ENCODE assay signal across 8 mouse cellular contexts in the genomic region with DNA sequence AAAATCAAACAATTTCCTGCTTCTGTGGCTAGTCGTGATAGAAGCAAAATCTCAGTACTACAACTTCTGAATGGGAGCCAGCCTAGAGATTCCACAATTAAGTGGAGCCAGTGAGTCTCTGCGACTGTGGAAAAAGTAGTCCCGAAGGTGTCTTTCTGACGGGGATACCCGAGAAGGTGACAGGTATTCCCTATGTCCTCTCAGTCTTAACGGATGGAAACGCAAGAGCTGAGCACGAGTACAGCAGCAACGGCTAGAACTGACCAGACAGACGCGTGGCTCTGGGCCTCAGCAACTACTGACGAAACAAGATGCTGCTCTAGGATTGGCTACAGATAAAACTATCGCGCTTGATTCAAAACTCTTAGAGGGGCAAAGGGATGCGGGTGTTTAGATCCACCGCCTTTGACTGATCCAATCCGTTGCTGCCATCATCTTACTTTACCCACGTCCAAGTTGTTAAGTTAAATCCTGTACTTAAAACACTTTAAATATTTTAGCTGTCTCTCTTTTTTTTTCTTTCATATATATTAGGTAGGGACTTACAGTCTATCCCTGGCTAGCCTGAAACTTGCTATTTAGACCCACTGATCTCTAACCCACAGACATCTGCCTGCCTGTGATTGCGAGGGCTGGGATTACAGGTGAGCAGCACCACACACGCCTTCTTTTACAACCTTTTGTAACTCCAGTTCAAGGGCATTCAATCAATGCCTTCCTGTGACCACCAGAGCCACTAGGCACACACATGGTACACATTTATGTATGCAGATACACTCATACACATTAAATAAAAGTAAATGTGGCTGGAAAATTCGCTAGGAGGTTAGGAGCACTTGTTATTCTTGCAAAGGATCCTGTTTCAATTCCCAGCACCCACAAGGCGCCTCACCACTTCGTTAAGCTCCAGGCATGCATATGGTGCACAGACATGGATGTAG. TPM values are rescaled to one million over a fixed set of nuclear protein-coding genes. Genes with fewer than 3 reads are reported as not detected.
A peak's percentile ranks its signal among the peaks of the same experiment; 100 is the strongest.
DNase-seq lines count a peak whose midpoint lies in the region; ATAC-seq lines count a peak whose summit lies in the region.

A gene (minus strand): TSS at position 220 of the 941 bp plus-strand sequence.

- peak; percentile 80 for DNase-seq in fibroblast of lung, adult 2 months (ENCODE audit: low read depth)
- DNase-seq in kidney, postnatal 14 days, result peak; percentile 90
- peak; percentile 71 for DNase-seq in liver, embryonic 13.5 days
- peak; percentile 81 for DNase-seq in neural tube, embryonic 10.5 days (ENCODE audit: extremely low spot score, low spot score)

- peak; percentile 82 for ATAC-seq in CD4-positive, CD25-positive, alpha-beta regulatory T cell, adult 4 months
- ATAC-seq in heart, embryonic 14.5 days (ENCODE audit: insufficient number of reproducible peaks, insufficient read depth, low FRiP score, low read depth), result peak; percentile 81
- peak; percentile 78 for ATAC-seq in liver, embryonic 13.5 days (ENCODE audit: low read depth)
- ATAC-seq in stomach, embryonic 16.5 days (ENCODE audit: insufficient read depth, low FRiP score), result peak; percentile 90

- peak within 1 kb of the TSS; percentile 63; the same call in 1 of the 2 replicates for H3K27ac ChIP-seq in brown adipose tissue, adult 24 weeks (replicated peaks; ENCODE audit: low read depth, low read length)
- peak within 1 kb of the TSS; percentile 89 to 97 for H3K27ac ChIP-seq in heart, embryonic 14.5 days (replicated peaks in 1 of 2; ENCODE audit: control insufficient read depth in 1 of 2, insufficient read depth in 1 of 2, low read depth in 2 of 2, low read length in 2 of 2)
- peak within 1 kb of the TSS; percentile 94 for H3K27ac ChIP-seq in liver, embryonic 13.5 days
- peak within 1 kb of the TSS; percentile 95 for H3K27ac ChIP-seq in stomach, embryonic 16.5 days (ENCODE audit: low read length)

- WGBS in heart, embryonic 14.5 days, result 10% methylated on average over 23 of the region's 23 CpGs
- 7% methylated on average over 23 of the region's 23 CpGs for WGBS in liver, embryonic 13.5 days (ENCODE audit: insufficient replicate concordance)
- WGBS in stomach, embryonic 16.5 days, result 7% methylated on average over 23 of the region's 23 CpGs

- peak within 1 kb of the TSS; percentile 67 for H3K4me2 ChIP-seq in heart, embryonic 14.5 days (ENCODE audit: low read length)
- H3K4me2 ChIP-seq in liver, embryonic 13.5 days, result peak within 1 kb of the TSS; percentile 88
- H3K4me2 ChIP-seq in stomach, embryonic 16.5 days (ENCODE audit: low read depth, low read length), result peak within 1 kb of the TSS; percentile 67

- H3K9me3 ChIP-seq in heart, embryonic 14.5 days (ENCODE audit: control insufficient read depth, low read length), result no peaks in the 10 kb centered on the region
- no peaks in the 10 kb centered on the region for H3K9me3 ChIP-seq in liver, embryonic 13.5 days (replicated peaks)
- H3K9me3 ChIP-seq in stomach, embryonic 16.5 days (replicated peaks; ENCODE audit: control insufficient read depth, low read length), result no peaks in the 10 kb centered on the region

- H3K9ac ChIP-seq in heart, embryonic 14.5 days (ENCODE audit: low read length), result peak within 1 kb of the TSS; percentile 95
- H3K9ac ChIP-seq in liver, embryonic 13.5 days, result peak within 1 kb of the TSS; percentile 90
- peak within 1 kb of the TSS; percentile 88 for H3K9ac ChIP-seq in stomach, embryonic 16.5 days (ENCODE audit: low read length)

- H3K4me3 ChIP-seq in brown adipose tissue, adult 24 weeks (ENCODE audit: insufficient read depth, low read depth, low read length), result peak within 1 kb of the TSS; percentile 95
- H3K4me3 ChIP-seq in heart, embryonic 14.5 days (ENCODE audit: control insufficient read depth in 1 of 2, insufficient read depth in 1 of 2, low read depth in 1 of 2, low read length in 2 of 2), result peak within 1 kb of the TSS; percentile 85 to 99
- peak within 1 kb of the TSS; percentile 96 for H3K4me3 ChIP-seq in liver, embryonic 13.5 days (replicated peaks)
- H3K4me3 ChIP-seq in stomach, embryonic 16.5 days (replicated peaks; ENCODE audit: low read length), result peak within 1 kb of the TSS; percentile 98

- no peaks in the 10 kb centered on the region for H3K4me1 ChIP-seq in brown adipose tissue, adult 24 weeks (ENCODE audit: control insufficient read depth, insufficient read depth, insufficient read length, low read length)
- H3K4me1 ChIP-seq in heart, embryonic 14.5 days (ENCODE audit: control insufficient read depth in 2 of 2, insufficient read depth in 2 of 2, low read length in 2 of 2), result peaks cover 2 to 17% of the 10 kb centered on the region in 2 experiments; a peak in 3 of 4 replicates
- H3K4me1 ChIP-seq in liver, embryonic 13.5 days (replicated peaks), result peaks cover 25% of the 10 kb centered on the region
- H3K4me1 ChIP-seq in stomach, embryonic 16.5 days (ENCODE audit: control insufficient read depth, insufficient read depth, low read length), result peaks cover 14% of the 10 kb centered on the region; the same call in 1 of the 2 replicates

- no peaks in the 10 kb centered on the region for H3K27me3 ChIP-seq in heart, embryonic 14.5 days (ENCODE audit: control insufficient read depth, insufficient read depth, low read length)
- H3K27me3 ChIP-seq in liver, embryonic 13.5 days, result no peaks in the 10 kb centered on the region
- no peaks in the 10 kb centered on the region for H3K27me3 ChIP-seq in stomach, embryonic 16.5 days (ENCODE audit: control insufficient read depth, insufficient read depth, low read length)

- peaks cover 10% of the 10 kb centered on the region; the same call in 1 of the 2 replicates for H3K36me3 ChIP-seq in heart, embryonic 14.5 days (ENCODE audit: control insufficient read depth, insufficient read depth, low read length)
- peaks cover 13% of the 10 kb centered on the region for H3K36me3 ChIP-seq in liver, embryonic 13.5 days
- no peaks in the 10 kb centered on the region for H3K36me3 ChIP-seq in stomach, embryonic 16.5 days (ENCODE audit: control insufficient read depth, insufficient read depth, low read length)

RNA-seq across cellular contexts. Expression of the gene that starts here (rescaled TPM):
- 10 to 100 TPM; 44.2 to 46.8 TPM for polyA plus RNA-seq in CD4-positive, CD25-positive, alpha-beta regulatory T cell, adult 4 months (2017; shearing (Covaris generic))
- 7.7 and 12.5 TPM in 2 replicates for polyA plus RNA-seq in brown adipose tissue, adult 24 weeks (2012; ENCODE audit: insufficient read depth, insufficient read length, missing spikeins)
- 78.0 and 79.1 TPM in 2 replicates for polyA plus RNA-seq in heart, embryonic 14.5 days (2014; fragmentation: Nextera tagmentation; extraction: Ambion mirVana)
- 83.0 and 104 TPM in 2 replicates for polyA plus RNA-seq in liver, embryonic 13.5 days (2015; fragmentation: Nextera tagmentation; extraction: Ambion mirVana)
- 82.4 and 88.5 TPM in 2 replicates for polyA plus RNA-seq in stomach, embryonic 16.5 days (2015; fragmentation: Nextera tagmentation; extraction: Ambion mirVana)

Comparison
In these comparisons a context has a peak if more than half of its experiments do, and no peak if none do; other contexts are left out.
1. Peak in every context shown above with its lines: DNase-seq, ATAC-seq, H3K4me3 ChIP-seq and H3K27ac ChIP-seq.